Mouse (Mus musculus): ENCODE measurements around the gene Sar1b. TPM values are rescaled to one million over a fixed set of nuclear protein-coding genes. Genes with fewer than 3 reads are reported as not detected.
"Not testable (repeated sequence)": the region's sequence is repeated elsewhere in the genome, so short reads cannot be mapped to it uniquely, and the experiment has no call there.

Gene Sar1b
- polyA plus RNA-seq, 1 experiment from 2014 or later, result 225 TPM

GRCm38 (mm10) chr11:51767579-51768220, 4.2 kb downstream of the Sar1b start:
- H3K27me3 ChIP-seq (ENCODE audit: control insufficient read depth, insufficient read depth, low read length), result no peaks in the 10 kb centered on the region
- no peak for ATAC-seq (ENCODE audit: low FRiP score)
- peaks cover 11% of the 10 kb centered on the region; the same call in 1 of the 2 replicates for H3K4me1 ChIP-seq (replicated peaks; ENCODE audit: control insufficient read depth, insufficient read depth, low read length)
- 85% methylated on average over 8 of the region's 8 CpGs for WGBS
- no peak overlapping the region for H3K4me3 ChIP-seq (replicated peaks; ENCODE audit: low read length)
- H3K36me3 ChIP-seq (replicated peaks; ENCODE audit: control insufficient read depth, insufficient read depth), result no peaks in the 10 kb centered on the region
- no peaks in the 10 kb centered on the region for H3K9me3 ChIP-seq (ENCODE audit: control insufficient read depth, low read length)
- no peak overlapping the region for H3K4me2 ChIP-seq (replicated peaks)
- no peak overlapping the region for H3K27ac ChIP-seq
- no peak overlapping the region for H3K9ac ChIP-seq
- DNase-seq (ENCODE audit: low spot score), result no peak

GRCm38 (mm10) chr11:51768296-51768695, 4.8 kb downstream of the Sar1b start:
- H3K27me3 ChIP-seq (ENCODE audit: control insufficient read depth, insufficient read depth, low read length), result no peaks in the 10 kb centered on the region
- WGBS, result 85% methylated on average over 5 of the region's 5 CpGs
- H3K4me1 ChIP-seq (replicated peaks; ENCODE audit: control insufficient read depth, insufficient read depth, low read length), result peaks cover 11% of the 10 kb centered on the region; the same call in 1 of the 2 replicates
- ATAC-seq (ENCODE audit: low FRiP score) (no peak), DNase-seq (ENCODE audit: low spot score) (no peak)
- no peak overlapping the region for H3K27ac ChIP-seq
- no peak overlapping the region for H3K9ac ChIP-seq
- no peaks in the 10 kb centered on the region for H3K36me3 ChIP-seq (replicated peaks; ENCODE audit: control insufficient read depth, insufficient read depth)
- no peak overlapping the region for H3K4me2 ChIP-seq (replicated peaks)
- no peaks in the 10 kb centered on the region for H3K9me3 ChIP-seq (ENCODE audit: control insufficient read depth, low read length)
- H3K4me3 ChIP-seq (replicated peaks; ENCODE audit: low read length), result no peak overlapping the region

- H3K27ac ChIP-seq, result no peak overlapping the region
- H3K27me3 ChIP-seq (ENCODE audit: control insufficient read depth, insufficient read depth, low read length), result no peaks in the 10 kb centered on the region
- ATAC-seq (ENCODE audit: low FRiP score) (no peak), DNase-seq (ENCODE audit: low spot score) (no peak)
- H3K9ac ChIP-seq, result no peak overlapping the region
- no peak overlapping the region for H3K4me2 ChIP-seq (replicated peaks)
- H3K4me1 ChIP-seq (replicated peaks; ENCODE audit: control insufficient read depth, insufficient read depth, low read length), result no peaks in the 10 kb centered on the region
- 90% methylated on average over 3 of the region's 3 CpGs for WGBS
- no peaks in the 10 kb centered on the region for H3K9me3 ChIP-seq (ENCODE audit: control insufficient read depth, low read length)
- H3K36me3 ChIP-seq (replicated peaks; ENCODE audit: control insufficient read depth, insufficient read depth), result peaks cover 10% of the 10 kb centered on the region
- H3K4me3 ChIP-seq (replicated peaks; ENCODE audit: low read length), result no peak overlapping the region
These were observed 12.0 kb downstream of the Sar1b start for GRCm38 (mm10) chr11:51775507-51775906.

- 95% methylated on average over 5 of the region's 5 CpGs for WGBS
- H3K36me3 ChIP-seq (replicated peaks; ENCODE audit: control insufficient read depth, insufficient read depth), result peaks cover 28% of the 10 kb centered on the region
- DNase-seq (ENCODE audit: low spot score) (no peak), ATAC-seq (ENCODE audit: low FRiP score) (no peak)
- H3K9me3 ChIP-seq (ENCODE audit: control insufficient read depth, low read length), result no peaks in the 10 kb centered on the region
- H3K4me1 ChIP-seq (replicated peaks; ENCODE audit: control insufficient read depth, insufficient read depth, low read length), result no peaks in the 10 kb centered on the region
- no peak overlapping the region for H3K4me3 ChIP-seq (replicated peaks; ENCODE audit: low read length)
- H3K27ac ChIP-seq, result no peak overlapping the region
- no peak overlapping the region for H3K9ac ChIP-seq
- no peaks in the 10 kb centered on the region for H3K27me3 ChIP-seq (ENCODE audit: control insufficient read depth, insufficient read depth, low read length)
- H3K4me2 ChIP-seq (replicated peaks), result no peak overlapping the region
These were observed 14.0 kb downstream of the Sar1b start for GRCm38 (mm10) chr11:51777478-51777877.

- WGBS, result 93% methylated on average over 9 of the region's 9 CpGs
- Histone ChIP-seq H3K27ac (no peak overlapping the region), H3K27me3 (ENCODE audit: control insufficient read depth, insufficient read depth, low read length) (no peaks in the 10 kb centered on the region), H3K9ac (no peak overlapping the region), H3K4me2 (replicated peaks) (no peak overlapping the region), H3K4me1 (replicated peaks; ENCODE audit: control insufficient read depth, insufficient read depth, low read length) (no peaks in the 10 kb centered on the region), H3K4me3 (replicated peaks; ENCODE audit: low read length) (no peak overlapping the region), H3K9me3 (ENCODE audit: control insufficient read depth, low read length) (no peaks in the 10 kb centered on the region), H3K36me3 (replicated peaks; ENCODE audit: control insufficient read depth, insufficient read depth) (peaks cover 54% of the 10 kb centered on the region)
- no peak for DNase-seq (ENCODE audit: low spot score)
- ATAC-seq (ENCODE audit: low FRiP score), result no peak
These were observed 17.3 kb downstream of the Sar1b start for GRCm38 (mm10) chr11:51780773-51781267.

- Histone ChIP-seq H3K36me3 (replicated peaks; ENCODE audit: control insufficient read depth, insufficient read depth) (peaks cover 72% of the 10 kb centered on the region), H3K4me1 (replicated peaks; ENCODE audit: control insufficient read depth, insufficient read depth, low read length) (no peaks in the 10 kb centered on the region), H3K27me3 (ENCODE audit: control insufficient read depth, insufficient read depth, low read length) (no peaks in the 10 kb centered on the region), H3K9me3 (ENCODE audit: control insufficient read depth, low read length) (no peaks in the 10 kb centered on the region), H3K4me2 (replicated peaks) (no peak overlapping the region), H3K4me3 (replicated peaks; ENCODE audit: low read length) (no peak overlapping the region), H3K9ac (no peak overlapping the region), H3K27ac (no peak overlapping the region)
- ATAC-seq (ENCODE audit: low FRiP score) (no peak), DNase-seq (ENCODE audit: low spot score) (no peak)
- 95% methylated on average over 6 of the region's 6 CpGs for WGBS
These were observed 19.2 kb downstream of the Sar1b start for GRCm38 (mm10) chr11:51782721-51783120.

- Histone ChIP-seq H3K27me3 (ENCODE audit: control insufficient read depth, insufficient read depth, low read length) (no peaks in the 10 kb centered on the region), H3K4me1 (replicated peaks; ENCODE audit: control insufficient read depth, insufficient read depth, low read length) (no peaks in the 10 kb centered on the region), H3K9ac (no peak overlapping the region), H3K36me3 (replicated peaks; ENCODE audit: control insufficient read depth, insufficient read depth) (peaks cover 80% of the 10 kb centered on the region), H3K4me3 (replicated peaks; ENCODE audit: low read length) (no peak overlapping the region), H3K27ac (no peak overlapping the region), H3K4me2 (replicated peaks) (no peak overlapping the region), H3K9me3 (ENCODE audit: control insufficient read depth, low read length) (no peaks in the 10 kb centered on the region)
- DNase-seq (ENCODE audit: low spot score), result no peak
- no peak for ATAC-seq (ENCODE audit: low FRiP score)
- 90% methylated on average over 6 of the region's 6 CpGs for WGBS
These were observed 22.4 kb downstream of the Sar1b start for GRCm38 (mm10) chr11:51785926-51786325.

- WGBS, result 71% methylated on average over 4 of the region's 4 CpGs
- H3K9me3 ChIP-seq (ENCODE audit: control insufficient read depth, low read length); H3K9ac ChIP-seq; H3K27me3 ChIP-seq (ENCODE audit: control insufficient read depth, insufficient read depth, low read length); H3K27ac ChIP-seq; H3K4me2 ChIP-seq (replicated peaks); ATAC-seq (ENCODE audit: low FRiP score); H3K4me3 ChIP-seq (replicated peaks; ENCODE audit: low read length); DNase-seq (ENCODE audit: low spot score); H3K4me1 ChIP-seq (replicated peaks; ENCODE audit: control insufficient read depth, insufficient read depth, low read length): not testable (repeated sequence)
- peaks cover 69% of the 10 kb centered on the region for H3K36me3 ChIP-seq (replicated peaks; ENCODE audit: control insufficient read depth, insufficient read depth)
These were observed 26.2 kb downstream of the Sar1b start for GRCm38 (mm10) chr11:51789735-51790134.

- no peak overlapping the region for H3K4me3 ChIP-seq (replicated peaks; ENCODE audit: low read length)
- H3K4me1 ChIP-seq (replicated peaks; ENCODE audit: control insufficient read depth, insufficient read depth, low read length), result no peaks in the 10 kb centered on the region
- H3K27ac ChIP-seq, result no peak overlapping the region
- 96% methylated on average over 7 of the region's 7 CpGs for WGBS
- H3K9me3 ChIP-seq (ENCODE audit: control insufficient read depth, low read length), result no peaks in the 10 kb centered on the region
- H3K36me3 ChIP-seq (replicated peaks; ENCODE audit: control insufficient read depth, insufficient read depth), result peaks cover 63% of the 10 kb centered on the region
- no peak for DNase-seq (ENCODE audit: low spot score)
- no peaks in the 10 kb centered on the region for H3K27me3 ChIP-seq (ENCODE audit: control insufficient read depth, insufficient read depth, low read length)
- no peak overlapping the region for H3K9ac ChIP-seq
- no peak overlapping the region for H3K4me2 ChIP-seq (replicated peaks)
- no peak for ATAC-seq (ENCODE audit: low FRiP score)
These were observed 27.2 kb downstream of the Sar1b start for GRCm38 (mm10) chr11:51790662-51791061.

GRCm38 (mm10) chr11:51796272-51796671, 32.8 kb downstream of the Sar1b start:
- ATAC-seq (ENCODE audit: low FRiP score) (no peak), DNase-seq (ENCODE audit: low spot score) (no peak)
- Histone ChIP-seq H3K36me3 (replicated peaks; ENCODE audit: control insufficient read depth, insufficient read depth) (peaks cover 17% of the 10 kb centered on the region), H3K9ac (no peak overlapping the region), H3K27me3 (ENCODE audit: control insufficient read depth, insufficient read depth, low read length) (no peaks in the 10 kb centered on the region), H3K4me1 (replicated peaks; ENCODE audit: control insufficient read depth, insufficient read depth, low read length) (no peaks in the 10 kb centered on the region), H3K27ac (no peak overlapping the region), H3K9me3 (ENCODE audit: control insufficient read depth, low read length) (no peaks in the 10 kb centered on the region), H3K4me3 (replicated peaks; ENCODE audit: low read length) (no peak overlapping the region), H3K4me2 (replicated peaks) (no peak overlapping the region)
- 90% methylated on average over 4 of the region's 4 CpGs for WGBS
